Mouse (Mus musculus): ENCODE results near the gene Gm9857. TPM values are rescaled to one million over a fixed set of nuclear protein-coding genes. Genes with fewer than 3 reads are reported as not detected.

Gm9857 gene
- polyA plus RNA-seq, 1 experiment from 2014 or later = not detected

GRCm38 (mm10) chr3:108961655-108962054, 21.4 kb upstream of the Gm9857 start:
- H3K9ac ChIP-seq (ENCODE audit: low read depth, low read length) = no peak overlapping the region
- WGBS = 53% methylated on average over 6 of the region's 6 CpGs
- no peak overlapping the region for H3K4me2 ChIP-seq (replicated peaks; ENCODE audit: low read depth)
- no peak for ATAC-seq
- H3K36me3 ChIP-seq (ENCODE audit: control insufficient read depth, insufficient read depth) = no peaks in the 10 kb centered on the region
- H3K27ac ChIP-seq (ENCODE audit: low read depth, low read length) = no peak overlapping the region
- no peak overlapping the region for H3K4me3 ChIP-seq (ENCODE audit: low read depth, low read length)
- no peak for TF ChIP-seq CTCF (IDR thresholded peaks at IDR 0.05; ENCODE audit: low read depth)
- no peaks in the 10 kb centered on the region for H3K4me1 ChIP-seq (replicated peaks; ENCODE audit: control insufficient read depth, insufficient read depth, low read length)
- H3K27me3 ChIP-seq (replicated peaks; ENCODE audit: control insufficient read depth, insufficient read depth, low read length) = no peaks in the 10 kb centered on the region
- no peaks in the 10 kb centered on the region for H3K9me3 ChIP-seq (ENCODE audit: control insufficient read depth)

- H3K36me3 ChIP-seq (ENCODE audit: control insufficient read depth, insufficient read depth) = no peaks in the 10 kb centered on the region
- TF ChIP-seq CTCF (IDR thresholded peaks at IDR 0.05; ENCODE audit: low read depth) = no peak
- H3K27ac ChIP-seq (ENCODE audit: low read depth, low read length) = no peak overlapping the region
- no peaks in the 10 kb centered on the region for H3K9me3 ChIP-seq (ENCODE audit: control insufficient read depth)
- H3K4me3 ChIP-seq (ENCODE audit: low read depth, low read length) = no peak overlapping the region
- H3K4me1 ChIP-seq (replicated peaks; ENCODE audit: control insufficient read depth, insufficient read depth, low read length) = no peaks in the 10 kb centered on the region
- no peaks in the 10 kb centered on the region for H3K27me3 ChIP-seq (replicated peaks; ENCODE audit: control insufficient read depth, insufficient read depth, low read length)
- WGBS = 47% methylated on average over 7 of the region's 7 CpGs
- H3K4me2 ChIP-seq (replicated peaks; ENCODE audit: low read depth) = no peak overlapping the region
- ATAC-seq = no peak
- no peak overlapping the region for H3K9ac ChIP-seq (ENCODE audit: low read depth, low read length)
Measured at GRCm38 (mm10) chr3:108961226-108961625, 21.0 kb upstream of the Gm9857 start.

DNA sequence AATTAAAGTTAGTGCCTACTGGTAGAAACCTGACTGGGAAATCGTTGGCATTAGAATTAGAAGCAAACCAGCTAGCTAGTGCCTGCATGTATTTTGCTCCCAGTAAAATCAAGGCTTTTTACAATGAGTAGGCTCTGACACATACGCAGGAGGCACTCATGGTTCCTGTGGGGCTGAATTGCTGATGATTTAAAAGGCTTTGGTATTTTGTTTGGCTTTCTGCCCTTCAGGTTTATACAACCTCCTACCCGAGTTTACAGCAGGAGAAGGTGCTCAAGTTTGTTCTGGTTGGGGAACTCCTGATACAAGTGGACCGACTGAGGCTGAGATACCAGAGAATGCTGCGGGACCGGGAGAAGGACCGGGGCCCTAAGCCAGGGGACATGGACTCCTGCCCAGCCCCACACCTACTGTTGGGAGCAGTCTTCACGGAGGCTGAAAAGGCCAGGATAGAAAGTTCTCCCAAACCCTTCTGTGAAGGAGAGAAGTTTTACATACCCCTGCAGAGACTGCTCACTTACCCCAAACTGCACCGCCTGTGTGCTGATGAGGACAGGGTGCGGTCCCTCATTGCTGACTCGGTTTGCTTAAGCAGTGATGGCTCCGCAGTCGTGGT, 19.5 kb upstream of the Gm9857 start:
- Histone ChIP-seq H3K4me2 (replicated peaks; ENCODE audit: low read depth) (no peak overlapping the region), H3K27ac (ENCODE audit: low read depth, low read length) (no peak overlapping the region), H3K27me3 (replicated peaks; ENCODE audit: control insufficient read depth, insufficient read depth, low read length) (no peaks in the 10 kb centered on the region), H3K36me3 (ENCODE audit: control insufficient read depth, insufficient read depth) (no peaks in the 10 kb centered on the region), H3K9ac (ENCODE audit: low read depth, low read length) (no peak overlapping the region), H3K4me1 (replicated peaks; ENCODE audit: control insufficient read depth, insufficient read depth, low read length) (no peaks in the 10 kb centered on the region), H3K9me3 (ENCODE audit: control insufficient read depth) (no peaks in the 10 kb centered on the region), H3K4me3 (ENCODE audit: low read depth, low read length) (no peak overlapping the region)
- TF ChIP-seq CTCF (IDR thresholded peaks at IDR 0.05; ENCODE audit: low read depth) = no peak
- WGBS = 57% methylated on average over 13 of the region's 13 CpGs
- no peak for ATAC-seq

DNA sequence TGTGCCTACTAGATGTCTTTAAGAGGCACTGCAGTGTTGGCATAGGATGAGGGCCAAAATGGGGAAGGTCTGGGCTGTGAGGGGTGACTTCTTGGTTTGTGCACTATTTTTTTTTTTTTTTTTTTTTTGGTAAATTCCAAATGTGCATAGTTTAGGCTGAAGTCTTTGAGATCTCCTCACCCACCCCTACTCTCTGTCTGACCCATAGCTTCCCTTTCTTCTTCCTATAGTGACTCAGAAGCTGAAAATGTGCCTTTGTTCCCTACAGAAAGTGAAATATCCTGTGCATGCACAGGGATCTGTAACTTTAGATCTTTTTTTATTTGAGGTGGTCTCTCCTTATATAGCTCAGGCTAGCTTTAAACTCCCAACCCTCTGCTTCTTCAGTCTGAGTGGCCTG, 17.7 kb upstream of the Gm9857 start:
- no peak overlapping the region for H3K4me3 ChIP-seq (ENCODE audit: low read depth, low read length)
- no peaks in the 10 kb centered on the region for H3K36me3 ChIP-seq (ENCODE audit: control insufficient read depth, insufficient read depth)
- ATAC-seq = no peak
- no peak overlapping the region for H3K4me2 ChIP-seq (replicated peaks; ENCODE audit: low read depth)
- no peak overlapping the region for H3K9ac ChIP-seq (ENCODE audit: low read depth, low read length)
- TF ChIP-seq CTCF (IDR thresholded peaks at IDR 0.05; ENCODE audit: low read depth) = no peak
- no peaks in the 10 kb centered on the region for H3K9me3 ChIP-seq (ENCODE audit: control insufficient read depth)
- no peaks in the 10 kb centered on the region for H3K27me3 ChIP-seq (replicated peaks; ENCODE audit: control insufficient read depth, insufficient read depth, low read length)
- H3K4me1 ChIP-seq (replicated peaks; ENCODE audit: control insufficient read depth, insufficient read depth, low read length) = no peaks in the 10 kb centered on the region
- no peak overlapping the region for H3K27ac ChIP-seq (ENCODE audit: low read depth, low read length)

GRCm38 (mm10) chr3:108940996-108941395, 751 bp upstream of the Gm9857 start:
- Histone ChIP-seq H3K27ac (ENCODE audit: low read depth, low read length) (no peak overlapping the region), H3K27me3 (replicated peaks; ENCODE audit: control insufficient read depth, insufficient read depth, low read length) (no peaks in the 10 kb centered on the region; the same call in 1 of the 2 replicates), H3K9ac (ENCODE audit: low read depth, low read length) (no peak overlapping the region), H3K36me3 (ENCODE audit: control insufficient read depth, insufficient read depth) (no peaks in the 10 kb centered on the region), H3K9me3 (ENCODE audit: control insufficient read depth) (no peaks in the 10 kb centered on the region), H3K4me2 (replicated peaks; ENCODE audit: low read depth) (no peak overlapping the region), H3K4me3 (ENCODE audit: low read depth, low read length) (no peak overlapping the region), H3K4me1 (replicated peaks; ENCODE audit: control insufficient read depth, insufficient read depth, low read length) (no peaks in the 10 kb centered on the region)
- 88% methylated on average over 10 of the region's 10 CpGs for WGBS
- no peak for ATAC-seq
- no peak for TF ChIP-seq CTCF (IDR thresholded peaks at IDR 0.05; ENCODE audit: low read depth)

- Histone ChIP-seq H3K4me1 (replicated peaks; ENCODE audit: control insufficient read depth, insufficient read depth, low read length) (no peaks in the 10 kb centered on the region), H3K9me3 (ENCODE audit: control insufficient read depth) (no peaks in the 10 kb centered on the region), H3K9ac (ENCODE audit: low read depth, low read length) (no peak within 1 kb of the TSS), H3K27me3 (replicated peaks; ENCODE audit: control insufficient read depth, insufficient read depth, low read length) (no peaks in the 10 kb centered on the region; the same call in 1 of the 2 replicates), H3K4me2 (replicated peaks; ENCODE audit: low read depth) (peak within 1 kb of the TSS; percentile 50), H3K27ac (ENCODE audit: low read depth, low read length) (no peak within 1 kb of the TSS), H3K4me3 (ENCODE audit: low read depth, low read length) (peak within 1 kb of the TSS; percentile 16; the same call in 1 of the 2 replicates), H3K36me3 (ENCODE audit: control insufficient read depth, insufficient read depth) (no peaks in the 10 kb centered on the region)
- no peak for TF ChIP-seq CTCF (IDR thresholded peaks at IDR 0.05; ENCODE audit: low read depth)
- no peak for ATAC-seq
- 84% methylated on average over 5 of the region's 5 CpGs for WGBS
Measured at GRCm38 (mm10) chr3:108939573-108939972, 672 bp downstream of the Gm9857 start, which contains the start of gene Henmt1. TSS of gene Henmt1 (plus strand) at chr3:108939873.

Data from intestine, postnatal 0 days (tissue).